Mouse (Mus musculus) MEL (cell line): ENCODE data around the gene Tsc22d3.

ENCODE experiments used
- BHLHE40 ChIP-seq: IDR thresholded peaks from 2 replicates; pipeline ENCODE4 v1.6.1; 2012; ENCODE audit warnings: low read depth, mild to moderate bottlenecking, inconsistent platforms, low read length, improper control_type of control experiment, borderline replicate concordance
- CTCF ChIP-seq, 3 experiments: IDR thresholded peaks in 2 of 3; conservative IDR thresholded peaks in 1 of 3; 2 replicates each; pipeline ENCODE4 v1.5.1; 2011 to 2012; ENCODE audit warnings: low read length in 3 of 3, low read depth in 2 of 3, mild to moderate bottlenecking in 2 of 3, improper control_type of control experiment in 1 of 3, inconsistent platforms in 1 of 3, mixed read lengths in 1 of 3, moderate library complexity in 1 of 3; ENCODE audit not compliant: control insufficient read depth in 1 of 3, insufficient read depth in 1 of 3, poor library complexity in 1 of 3, severe bottlenecking in 1 of 3
- E2F4 ChIP-seq: IDR thresholded peaks from 2 replicates; pipeline ENCODE4 v1.6.1; 2011; ENCODE audit warnings: low read depth, low read length, improper control_type of control experiment, borderline replicate concordance
- EP300 ChIP-seq, 2 experiments: IDR thresholded peaks; 2 replicates each; pipeline ENCODE4 v1.6.1; 2011; ENCODE audit warnings: improper control_type of control experiment in 2 of 2, low read length in 2 of 2, low read depth in 1 of 2, mild to moderate bottlenecking in 1 of 2
- GABPA ChIP-seq: IDR thresholded peaks from 2 replicates; pipeline ENCODE4 v1.6.1; 2012; ENCODE audit warnings: low read depth, mild to moderate bottlenecking, inconsistent platforms, low read length, improper control_type of control experiment, moderate library complexity
- GATA1 ChIP-seq: IDR thresholded peaks from 2 replicates; pipeline ENCODE4 v1.6.1; 2011; ENCODE audit warnings: low read depth, low read length, improper control_type of control experiment
- HCFC1 ChIP-seq: IDR thresholded peaks from 2 replicates; pipeline ENCODE4 v1.6.1; 2012; ENCODE audit warnings: low read depth, mild to moderate bottlenecking, inconsistent platforms, low read length, improper control_type of control experiment, moderate library complexity
- MAFK ChIP-seq: IDR thresholded peaks from 2 replicates; pipeline ENCODE4 v1.6.1; 2011; ENCODE audit warnings: low read depth, mild to moderate bottlenecking, low read length, improper control_type of control experiment, borderline replicate concordance
- MAX ChIP-seq: IDR thresholded peaks from 2 replicates; pipeline ENCODE4 v1.6.1; 2011; ENCODE audit warnings: low read length, improper control_type of control experiment
- POLR2A ChIP-seq, 2 experiments: IDR thresholded peaks; 2 replicates each; pipeline ENCODE4 v1.6.1; 2011 to 2012; ENCODE audit warnings: low read length in 2 of 2, mild to moderate bottlenecking in 2 of 2, control low read depth in 1 of 2, improper control_type of control experiment in 1 of 2, low read depth in 1 of 2, moderate library complexity in 1 of 2; ENCODE audit not compliant: control insufficient read depth in 1 of 2, insufficient read depth in 1 of 2, poor library complexity in 1 of 2
- SMC3 ChIP-seq: IDR thresholded peaks from 2 replicates; pipeline ENCODE4 v1.6.1; 2011; ENCODE audit warnings: low read depth, low read length, improper control_type of control experiment
- UBTF ChIP-seq: IDR thresholded peaks from 2 replicates; pipeline ENCODE4 v1.6.1; 2012; ENCODE audit warnings: low read depth, mild to moderate bottlenecking, inconsistent platforms, low read length, improper control_type of control experiment, moderate library complexity, borderline replicate concordance; ENCODE audit not compliant: insufficient read depth
- ZKSCAN1 ChIP-seq: IDR thresholded peaks from 2 replicates; pipeline ENCODE4 v1.6.1; 2012; ENCODE audit warnings: low read depth, mild to moderate bottlenecking, inconsistent platforms, low read length, improper control_type of control experiment, moderate library complexity

DNA sequence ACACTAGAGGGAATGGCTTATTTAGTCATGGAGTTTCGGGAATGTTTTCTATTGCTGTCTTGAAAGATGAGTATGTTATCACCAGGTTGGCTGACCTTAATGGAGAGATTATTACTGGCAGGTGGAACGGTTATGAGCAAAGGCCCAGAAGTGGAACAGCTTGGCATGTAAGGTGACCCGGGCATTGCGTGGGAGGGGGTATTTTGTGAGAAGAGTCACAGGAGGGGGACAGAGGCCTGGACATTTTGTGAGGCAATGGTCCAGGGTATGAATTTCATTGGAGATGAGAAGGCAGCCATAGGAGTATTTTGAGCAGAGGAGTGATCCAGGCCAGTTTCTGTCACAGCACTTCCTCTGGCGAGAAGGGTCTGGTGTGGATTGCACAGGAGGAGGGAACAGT lies 76.2 kb downstream of the Tsc22d3 start:
- TF ChIP-seq E2F4 (no peak), HCFC1 (no peak), MAFK (no peak), EP300 (IDR thresholded peaks at IDR 0.05; ENCODE audit: low read depth in 1 of 2, low read length in 2 of 2) (no peak), MAX (no peak), CTCF (IDR thresholded peaks at IDR 0.05 in 2 of 3, conservative IDR thresholded peaks at IDR 0.05 in 1 of 3; ENCODE audit: control insufficient read depth in 1 of 3, insufficient read depth in 1 of 3, low read depth in 2 of 3, low read length in 3 of 3, poor library complexity in 1 of 3, severe bottlenecking in 1 of 3) (no peak), POLR2A (IDR thresholded peaks at IDR 0.05; ENCODE audit: control insufficient read depth in 1 of 2, insufficient read depth in 1 of 2, low read depth in 1 of 2, low read length in 2 of 2, poor library complexity in 1 of 2) (no peak), BHLHE40 (no peak), UBTF (no peak), GABPA (no peak), ZKSCAN1 (no peak), GATA1 (no peak), SMC3 (no peak)
